Mouse (Mus musculus): Measurements from ENCODE around the gene Dennd1a. TPM values are rescaled to one million over a fixed set of nuclear protein-coding genes. Genes with fewer than 3 reads are reported as not detected.
A peak's percentile ranks its signal among the peaks of the same experiment; 100 is the strongest.

The Dennd1a gene
- polyA plus RNA-seq, 1 experiment from 2014 or later: 16.4 TPM

GRCm38 (mm10) chr2:37829758-37830275 lies 457.4 kb downstream of the Dennd1a start:
- no peaks in the 10 kb centered on the region for H3K36me3 ChIP-seq
- ATAC-seq (ENCODE audit: low FRiP score): peak; percentile 83
- H3K9ac ChIP-seq: no peak overlapping the region
- peaks cover 20% of the 10 kb centered on the region for H3K4me1 ChIP-seq
- 27% methylated on average over 9 of the region's 9 CpGs for WGBS
- H3K27ac ChIP-seq: peak overlapping the region; percentile 66
- H3K27me3 ChIP-seq: no peaks in the 10 kb centered on the region
- peak overlapping the region; percentile 9; the same call in 1 of the 2 replicates for H3K4me2 ChIP-seq (replicated peaks)
- H3K9me3 ChIP-seq (replicated peaks): no peaks in the 10 kb centered on the region
- H3K4me3 ChIP-seq: no peak overlapping the region

GRCm38 (mm10) chr2:37823826-37824225 lies 463.4 kb downstream of the Dennd1a start:
- Histone ChIP-seq H3K27me3 (no peaks in the 10 kb centered on the region), H3K27ac (no peak overlapping the region), H3K4me3 (no peak overlapping the region), H3K4me2 (replicated peaks) (no peak overlapping the region), H3K4me1 (peaks cover 15% of the 10 kb centered on the region), H3K9ac (no peak overlapping the region), H3K9me3 (replicated peaks) (no peaks in the 10 kb centered on the region), H3K36me3 (no peaks in the 10 kb centered on the region)
- WGBS: 80% methylated on average over 2 of the region's 2 CpGs
- ATAC-seq (ENCODE audit: low FRiP score): no peak

GRCm38 (mm10) chr2:37822122-37822521 lies 465.1 kb downstream of the Dennd1a start:
- Histone ChIP-seq H3K9me3 (replicated peaks) (no peaks in the 10 kb centered on the region), H3K36me3 (no peaks in the 10 kb centered on the region), H3K4me2 (replicated peaks) (no peak overlapping the region), H3K27me3 (no peaks in the 10 kb centered on the region; the same call in 1 of the 2 replicates), H3K4me3 (no peak overlapping the region), H3K27ac (no peak overlapping the region; the same call in 1 of the 2 replicates), H3K9ac (no peak overlapping the region), H3K4me1 (peaks cover 26% of the 10 kb centered on the region)
- no peak for ATAC-seq (ENCODE audit: low FRiP score)
- WGBS: 51% methylated on average over 5 of the region's 5 CpGs

GRCm38 (mm10) chr2:37819526-37820152 lies 467.6 kb downstream of the Dennd1a start:
- H3K4me2 ChIP-seq (replicated peaks): no peak overlapping the region
- H3K4me3 ChIP-seq: no peak overlapping the region
- ATAC-seq (ENCODE audit: low FRiP score): no peak
- peak overlapping the region; percentile 66 for H3K27ac ChIP-seq
- no peaks in the 10 kb centered on the region for H3K9me3 ChIP-seq (replicated peaks)
- peaks cover 9% of the 10 kb centered on the region; the same call in 1 of the 2 replicates for H3K27me3 ChIP-seq
- H3K36me3 ChIP-seq: no peaks in the 10 kb centered on the region
- 42% methylated on average over 4 of the region's 4 CpGs for WGBS
- H3K9ac ChIP-seq: no peak overlapping the region
- peaks cover 26% of the 10 kb centered on the region for H3K4me1 ChIP-seq

- ATAC-seq (ENCODE audit: low FRiP score): peak; percentile 63
- WGBS: 6% methylated on average over 5 of the region's 5 CpGs
- Histone ChIP-seq H3K4me2 (replicated peaks) (no peak overlapping the region), H3K27ac (peak overlapping the region; percentile 66), H3K4me3 (no peak overlapping the region), H3K9ac (no peak overlapping the region), H3K27me3 (peaks cover 9% of the 10 kb centered on the region; the same call in 1 of the 2 replicates), H3K36me3 (no peaks in the 10 kb centered on the region), H3K4me1 (peaks cover 26% of the 10 kb centered on the region), H3K9me3 (replicated peaks) (no peaks in the 10 kb centered on the region)
Observed at GRCm38 (mm10) chr2:37818761-37819525, 468.2 kb downstream of the Dennd1a start.

GRCm38 (mm10) chr2:37815676-37816075 lies 471.5 kb downstream of the Dennd1a start:
- H3K4me3 ChIP-seq: no peak overlapping the region
- no peak overlapping the region for H3K4me2 ChIP-seq (replicated peaks)
- H3K4me1 ChIP-seq: peaks cover 36% of the 10 kb centered on the region
- peaks cover 3% of the 10 kb centered on the region; the same call in 1 of the 2 replicates for H3K36me3 ChIP-seq
- ATAC-seq (ENCODE audit: low FRiP score): peak; percentile 28; the same call in 1 of the 2 replicates
- no peak overlapping the region for H3K9ac ChIP-seq
- 14% methylated on average over 3 of the region's 3 CpGs for WGBS
- peaks cover 9% of the 10 kb centered on the region; the same call in 1 of the 2 replicates for H3K27me3 ChIP-seq
- no peaks in the 10 kb centered on the region for H3K9me3 ChIP-seq (replicated peaks)
- no peak overlapping the region for H3K27ac ChIP-seq

- Histone ChIP-seq H3K4me3 (no peak overlapping the region), H3K36me3 (peaks cover 3% of the 10 kb centered on the region; the same call in 1 of the 2 replicates), H3K9me3 (replicated peaks) (no peaks in the 10 kb centered on the region), H3K9ac (no peak overlapping the region), H3K4me2 (replicated peaks) (no peak overlapping the region), H3K4me1 (peaks cover 32% of the 10 kb centered on the region), H3K27me3 (peaks cover 9% of the 10 kb centered on the region; the same call in 1 of the 2 replicates), H3K27ac (no peak overlapping the region)
- WGBS: 79% methylated on average over 8 of the region's 8 CpGs
- ATAC-seq (ENCODE audit: low FRiP score): no peak
Observed at GRCm38 (mm10) chr2:37814820-37815361, 472.3 kb downstream of the Dennd1a start.

- no peak overlapping the region for H3K9ac ChIP-seq
- H3K4me2 ChIP-seq (replicated peaks): no peak overlapping the region
- H3K9me3 ChIP-seq (replicated peaks): no peaks in the 10 kb centered on the region
- H3K27me3 ChIP-seq: peaks cover 9% of the 10 kb centered on the region; the same call in 1 of the 2 replicates
- peaks cover 3% of the 10 kb centered on the region; the same call in 1 of the 2 replicates for H3K36me3 ChIP-seq
- WGBS: 86% methylated on average over 5 of the region's 5 CpGs
- no peak for ATAC-seq (ENCODE audit: low FRiP score)
- H3K4me1 ChIP-seq: peaks cover 10% of the 10 kb centered on the region
- no peak overlapping the region for H3K4me3 ChIP-seq
- no peak overlapping the region for H3K27ac ChIP-seq
Observed at GRCm38 (mm10) chr2:37812401-37812800, 474.8 kb downstream of the Dennd1a start.

GRCm38 (mm10) chr2:37811682-37812081 lies 475.5 kb downstream of the Dennd1a start:
- H3K9me3 ChIP-seq (replicated peaks): no peaks in the 10 kb centered on the region
- WGBS: 61% methylated on average over 2 of the region's 2 CpGs
- H3K27me3 ChIP-seq: peaks cover 5% of the 10 kb centered on the region; the same call in 1 of the 2 replicates
- peak overlapping the region; percentile 40 for H3K27ac ChIP-seq
- no peak overlapping the region for H3K4me2 ChIP-seq (replicated peaks)
- H3K9ac ChIP-seq: no peak overlapping the region
- peaks cover 3% of the 10 kb centered on the region; the same call in 1 of the 2 replicates for H3K36me3 ChIP-seq
- peaks cover 10% of the 10 kb centered on the region for H3K4me1 ChIP-seq
- no peak overlapping the region for H3K4me3 ChIP-seq
- ATAC-seq (ENCODE audit: low FRiP score): peak; percentile 35

GRCm38 (mm10) chr2:37802610-37803212 lies 484.5 kb downstream of the Dennd1a start:
- Histone ChIP-seq H3K27me3 (peaks cover 2% of the 10 kb centered on the region; the same call in 1 of the 2 replicates), H3K9me3 (replicated peaks) (no peaks in the 10 kb centered on the region), H3K4me1 (0 out of 2 replicates have a peak, but pooled peaks cover 8% of the 10 kb centered on the region), H3K36me3 (0 out of 2 replicates have a peak, but pooled peaks cover 5% of the 10 kb centered on the region), H3K27ac (no peak overlapping the region), H3K9ac (no peak overlapping the region), H3K4me3 (no peak overlapping the region), H3K4me2 (replicated peaks) (no peak overlapping the region)
- peak; percentile 60 for ATAC-seq (ENCODE audit: low FRiP score)
- 44% methylated on average over 4 of the region's 4 CpGs for WGBS

- H3K4me3 ChIP-seq: no peak overlapping the region
- H3K4me2 ChIP-seq (replicated peaks): no peak overlapping the region
- no peak for ATAC-seq (ENCODE audit: low FRiP score)
- H3K4me1 ChIP-seq: 0 out of 2 replicates have a peak, but pooled peaks cover 8% of the 10 kb centered on the region
- no peak overlapping the region for H3K27ac ChIP-seq
- peaks cover 9% of the 10 kb centered on the region; the same call in 1 of the 2 replicates for H3K36me3 ChIP-seq
- peaks cover 2% of the 10 kb centered on the region; the same call in 1 of the 2 replicates for H3K27me3 ChIP-seq
- H3K9ac ChIP-seq: no peak overlapping the region
- H3K9me3 ChIP-seq (replicated peaks): no peaks in the 10 kb centered on the region
- 92% methylated on average over 4 of the region's 4 CpGs for WGBS
Observed at GRCm38 (mm10) chr2:37801687-37802086, 485.5 kb downstream of the Dennd1a start.
